Mouse (Mus musculus): Measurements from ENCODE around the gene Gm19426. TPM values are rescaled to one million over a fixed set of nuclear protein-coding genes. Genes with fewer than 3 reads are reported as not detected.

Gm19426 gene
- polyA plus RNA-seq (2014; fragmentation: Illumina TruSeq; extraction: RNeasy Lipid Tissue Mini Kit (QIAGEN cat#74804); ENCODE audit: low read depth, low replicate concordance), result not detected

DNA sequence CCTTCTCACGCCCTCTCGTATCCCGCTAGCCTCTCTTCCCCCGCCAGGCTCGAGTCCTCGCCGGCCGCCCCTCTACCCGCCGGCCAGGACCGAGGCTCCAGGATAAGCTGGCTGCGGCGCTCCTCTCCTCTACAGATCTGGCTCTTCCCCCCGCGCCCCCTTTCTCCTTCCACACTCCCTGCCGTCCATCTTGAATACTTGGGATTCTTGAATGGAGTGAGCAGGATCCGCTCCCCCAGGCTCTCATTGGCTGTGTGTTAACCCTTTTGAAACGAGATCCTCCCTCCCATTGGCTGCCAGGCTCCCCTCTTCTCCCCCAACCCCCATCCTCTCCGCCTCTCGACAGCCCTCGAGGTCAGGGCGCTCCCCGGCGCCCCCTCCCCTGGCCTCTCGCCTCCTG lies at the start of gene Gm19426:
Gene Gm19426, minus strand, starts transcription at position 95 of the 400 bp plus-strand sequence.

DNA sequence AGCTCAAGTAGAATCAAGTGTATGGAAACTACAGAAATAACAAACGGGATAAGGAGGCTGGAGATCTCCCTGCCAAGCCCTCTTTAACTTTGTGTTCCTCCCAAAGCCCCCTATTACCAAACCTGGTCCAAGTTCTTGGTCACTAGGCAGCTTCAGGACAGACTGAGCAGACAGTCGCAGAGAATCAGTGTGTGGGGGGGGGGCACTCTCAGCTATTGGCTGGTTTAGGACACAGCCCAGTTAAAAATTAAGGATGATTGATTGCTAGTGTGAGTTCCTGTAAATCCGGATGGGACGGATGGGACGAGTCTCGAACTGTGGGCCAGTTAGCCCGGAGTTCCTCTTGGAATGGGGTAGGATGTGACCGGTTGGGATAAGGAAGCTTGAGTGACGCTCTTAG lies 31.8 kb upstream of the Gm19426 start, which contains the start of gene Serping1:
Gene Serping1, minus strand, starts transcription at position 204 of the 400 bp plus-strand sequence.

DNA sequence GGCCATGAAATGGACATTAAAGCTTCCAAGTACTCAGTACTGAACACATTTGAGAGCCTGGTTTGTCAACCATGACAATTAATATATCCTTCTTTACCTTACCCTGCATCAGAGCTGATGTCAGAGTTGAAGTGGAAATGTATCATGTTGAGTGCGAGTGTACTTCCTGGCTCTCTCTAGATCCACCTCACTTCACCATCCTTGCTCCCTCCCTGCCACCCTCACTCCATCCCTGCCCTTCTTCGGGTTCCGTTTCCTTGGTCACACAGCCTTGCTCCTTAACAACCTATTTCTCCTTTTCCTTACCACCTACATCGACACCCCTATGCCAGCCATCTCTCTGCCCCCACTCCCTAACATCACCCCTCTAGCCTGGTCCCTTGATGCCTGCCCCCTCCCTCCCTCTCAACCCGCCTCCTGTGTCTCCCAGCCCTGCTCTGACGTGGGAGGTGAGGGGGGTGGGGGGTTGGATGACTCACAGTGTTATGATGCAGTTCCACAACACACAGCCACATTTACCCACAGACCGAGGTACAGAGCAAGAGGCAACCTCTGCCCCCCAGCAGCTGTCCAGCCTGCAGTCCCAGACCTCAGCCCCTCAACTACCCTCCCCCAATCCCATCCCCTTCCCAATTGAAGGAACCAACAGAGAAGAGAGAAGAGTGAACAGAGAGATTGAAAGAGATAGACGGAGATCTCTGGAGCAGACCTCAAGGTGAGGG lies 9.7 kb downstream of the Gm19426 start, which contains the start of gene Ypel4:
Gene Ypel4, plus strand, starts transcription at position 480 of the 722 bp plus-strand sequence.

DNA sequence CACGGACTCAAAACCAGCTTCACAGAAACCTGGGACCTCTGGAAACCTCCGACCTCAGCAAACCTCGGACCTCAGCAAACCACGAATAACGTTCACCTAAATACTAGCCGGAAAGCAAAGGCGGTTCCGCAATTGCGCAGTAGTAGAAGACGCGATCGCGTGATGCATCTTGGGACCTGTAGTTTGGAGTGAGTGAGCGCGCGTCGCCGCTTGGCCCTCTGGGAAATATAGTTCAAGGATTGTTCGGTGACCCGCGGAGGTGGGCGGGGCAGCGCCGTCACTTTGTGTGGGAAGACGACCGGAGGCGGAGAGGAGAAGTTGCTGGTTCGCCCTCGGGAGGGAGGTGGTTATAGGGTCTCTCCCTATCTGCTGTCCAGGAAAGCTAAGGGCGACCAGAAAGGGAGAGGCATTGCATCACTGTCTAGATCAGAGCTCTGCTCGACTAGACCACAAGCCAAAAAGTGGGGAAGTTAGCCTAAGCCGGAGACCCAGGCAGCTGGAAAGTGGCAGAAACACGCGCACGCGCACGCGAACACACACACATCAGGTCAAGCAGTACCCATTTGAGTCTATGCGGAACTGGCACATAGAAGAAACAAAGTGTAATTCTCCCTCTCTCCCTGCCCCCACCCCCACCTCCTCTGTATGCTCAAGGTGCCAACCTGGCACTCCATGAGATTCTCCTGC lies 16.1 kb downstream of the Gm19426 start, which contains the start of gene Clp1:
Gene Clp1, minus strand, starts transcription at position 179 of the 687 bp plus-strand sequence.

DNA sequence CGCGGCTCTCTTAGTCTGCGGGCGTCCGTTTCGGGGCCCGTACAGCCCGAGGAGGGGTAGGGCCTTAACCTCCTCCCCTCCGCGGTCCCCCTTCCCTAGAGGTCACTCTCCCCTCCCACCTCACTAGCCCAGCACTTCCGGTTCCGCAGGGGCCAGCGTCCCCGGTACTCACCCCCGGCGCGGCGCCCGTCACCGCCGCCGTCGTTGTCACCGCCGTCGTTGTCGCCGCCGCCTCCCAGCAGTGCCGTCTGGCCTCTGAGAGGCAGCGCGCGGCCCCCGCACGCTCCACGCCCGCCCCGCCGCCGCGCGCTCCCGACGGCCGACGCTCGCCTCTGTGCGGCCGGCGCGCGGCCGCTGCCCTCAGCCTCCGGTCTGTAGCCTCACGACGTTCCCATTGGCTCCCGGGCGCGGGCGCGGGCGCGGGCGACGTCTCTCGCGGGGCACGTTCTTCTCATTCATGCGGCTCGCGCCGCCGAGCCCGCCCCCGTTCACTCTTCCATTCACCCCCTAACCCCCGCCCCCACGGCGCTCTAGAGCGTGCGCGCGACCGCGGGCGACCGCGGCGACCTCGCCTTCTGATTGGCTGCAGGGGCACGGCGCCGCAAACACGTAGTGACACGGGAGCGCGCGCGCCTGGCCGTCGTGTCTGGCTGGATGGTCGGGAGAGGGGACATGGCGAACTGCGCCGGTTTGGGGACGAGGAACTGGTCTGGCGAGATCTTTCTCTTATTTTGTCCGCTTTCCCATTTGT lies 28.5 kb downstream of the Gm19426 start, which contains the start of gene Zdhhc5:
Gene Zdhhc5, minus strand, starts transcription at position 370 of the 751 bp plus-strand sequence.

Other genes with a start within 250 kb of the Gm19426 start
- gene Ctnnd1, start 92.9 kb downstream of the Gm19426 start, polyA plus RNA-seq (2014; fragmentation: Illumina TruSeq; extraction: RNeasy Lipid Tissue Mini Kit (QIAGEN cat#74804); ENCODE audit: low read depth, low replicate concordance), result 99.4 TPM
- not detected for gene Btbd18, start 84.6 kb downstream of the Gm19426 start, polyA plus RNA-seq (2014; fragmentation: Illumina TruSeq; extraction: RNeasy Lipid Tissue Mini Kit (QIAGEN cat#74804); ENCODE audit: low read depth, low replicate concordance)
- 4.8 TPM for gene Selenoh, start 72.9 kb downstream of the Gm19426 start, polyA plus RNA-seq (2014; fragmentation: Illumina TruSeq; extraction: RNeasy Lipid Tissue Mini Kit (QIAGEN cat#74804); ENCODE audit: low read depth, low replicate concordance)
- gene Gm28635, start 65.6 kb downstream of the Gm19426 start, polyA plus RNA-seq (2014; fragmentation: Illumina TruSeq; extraction: RNeasy Lipid Tissue Mini Kit (QIAGEN cat#74804); ENCODE audit: low read depth, low replicate concordance), result not detected
- gene Med19, start 65.3 kb downstream of the Gm19426 start, polyA plus RNA-seq (2014; fragmentation: Illumina TruSeq; extraction: RNeasy Lipid Tissue Mini Kit (QIAGEN cat#74804); ENCODE audit: low read depth, low replicate concordance), result 22.4 TPM
- gene Tmx2, start 64.5 kb downstream of the Gm19426 start, polyA plus RNA-seq (2014; fragmentation: Illumina TruSeq; extraction: RNeasy Lipid Tissue Mini Kit (QIAGEN cat#74804); ENCODE audit: low read depth, low replicate concordance), result 62.5 TPM
- 31.2 TPM for gene Zdhhc5, start 28.5 kb downstream of the Gm19426 start, polyA plus RNA-seq (2014; fragmentation: Illumina TruSeq; extraction: RNeasy Lipid Tissue Mini Kit (QIAGEN cat#74804); ENCODE audit: low read depth, low replicate concordance)
- 19.9 TPM for gene Clp1, start 16.3 kb downstream of the Gm19426 start, polyA plus RNA-seq (2014; fragmentation: Illumina TruSeq; extraction: RNeasy Lipid Tissue Mini Kit (QIAGEN cat#74804); ENCODE audit: low read depth, low replicate concordance)
- not detected for gene Ypel4, start 9.6 kb downstream of the Gm19426 start, polyA plus RNA-seq (2014; fragmentation: Illumina TruSeq; extraction: RNeasy Lipid Tissue Mini Kit (QIAGEN cat#74804); ENCODE audit: low read depth, low replicate concordance)
- gene Serping1, start 31.8 kb upstream of the Gm19426 start, polyA plus RNA-seq (2014; fragmentation: Illumina TruSeq; extraction: RNeasy Lipid Tissue Mini Kit (QIAGEN cat#74804); ENCODE audit: low read depth, low replicate concordance), result 265 TPM
- 55.4 TPM for gene Ube2l6, start 55.2 kb upstream of the Gm19426 start, polyA plus RNA-seq (2014; fragmentation: Illumina TruSeq; extraction: RNeasy Lipid Tissue Mini Kit (QIAGEN cat#74804); ENCODE audit: low read depth, low replicate concordance)
- not detected for gene Smtnl1, start 79.0 kb upstream of the Gm19426 start, polyA plus RNA-seq (2014; fragmentation: Illumina TruSeq; extraction: RNeasy Lipid Tissue Mini Kit (QIAGEN cat#74804); ENCODE audit: low read depth, low replicate concordance)
- 5.5 TPM for gene Timm10, start 83.3 kb upstream of the Gm19426 start, polyA plus RNA-seq (2014; fragmentation: Illumina TruSeq; extraction: RNeasy Lipid Tissue Mini Kit (QIAGEN cat#74804); ENCODE audit: low read depth, low replicate concordance)
- 2.0 TPM for gene Slc43a1, start 95.2 kb upstream of the Gm19426 start, polyA plus RNA-seq (2014; fragmentation: Illumina TruSeq; extraction: RNeasy Lipid Tissue Mini Kit (QIAGEN cat#74804); ENCODE audit: low read depth, low replicate concordance)
- not detected for gene Rtn4rl2, start 143.1 kb upstream of the Gm19426 start, polyA plus RNA-seq (2014; fragmentation: Illumina TruSeq; extraction: RNeasy Lipid Tissue Mini Kit (QIAGEN cat#74804); ENCODE audit: low read depth, low replicate concordance)
- 23.9 TPM for gene Slc43a3, start 192.9 kb upstream of the Gm19426 start, polyA plus RNA-seq (2014; fragmentation: Illumina TruSeq; extraction: RNeasy Lipid Tissue Mini Kit (QIAGEN cat#74804); ENCODE audit: low read depth, low replicate concordance)
- not detected for gene Prg2, start 236.8 kb upstream of the Gm19426 start, polyA plus RNA-seq (2014; fragmentation: Illumina TruSeq; extraction: RNeasy Lipid Tissue Mini Kit (QIAGEN cat#74804); ENCODE audit: low read depth, low replicate concordance)
- not detected for gene Prg3, start 244.6 kb upstream of the Gm19426 start, polyA plus RNA-seq (2014; fragmentation: Illumina TruSeq; extraction: RNeasy Lipid Tissue Mini Kit (QIAGEN cat#74804); ENCODE audit: low read depth, low replicate concordance)

Measured in liver, adult 10 weeks (tissue).